In the genomic region with DNA sequence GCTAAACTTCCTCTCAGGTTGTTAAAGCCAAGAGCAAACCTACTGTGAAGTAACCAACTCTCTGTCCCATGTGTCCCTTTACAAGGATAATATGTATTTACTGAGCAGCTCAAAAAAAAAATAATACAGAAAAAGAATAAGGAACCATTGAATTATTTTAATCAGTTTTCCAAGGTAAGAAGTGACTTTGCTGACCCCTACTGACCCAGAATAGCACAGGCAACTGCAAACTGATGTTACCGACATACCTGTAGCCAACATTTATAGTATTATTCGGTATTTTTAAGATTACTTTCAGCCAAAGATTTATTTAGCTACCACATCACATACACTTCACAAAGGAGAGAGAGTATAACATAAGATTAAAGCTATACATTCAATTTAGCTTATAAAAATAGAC, we compare ENCODE assay signal across 11 mouse cellular contexts.
DNase-seq lines count a peak whose midpoint lies in the region; ATAC-seq and TF ChIP-seq lines count a peak whose summit lies in the region.
"Had no signal": no experiment of that assay in that cellular context is flagged by ENCODE, and none has a peak within 500 bp of the region (broad histone marks: within the 10 kb centered on the region; RNA-seq: fewer than 3 reads in every experiment).

No protein-coding gene starts in this region.

- 50% methylated on average over 2 of the region's 2 CpGs for WGBS in kidney, postnatal 0 days

- no peaks in the 10 kb centered on the region for H3K4me1 ChIP-seq in kidney, postnatal 0 days (replicated peaks; ENCODE audit: insufficient read depth, low read length)
- H3K4me1 ChIP-seq: heart, embryonic 13.5 days; lung, embryonic 15.5 days had no signal

- ATAC-seq in kidney, postnatal 0 days (replicated peaks; ENCODE audit: low FRiP score, low read depth) = no peak
- peak; percentile 42; the same call in 1 of the 2 replicates for ATAC-seq in granulocyte monocyte progenitor cell, adult 5-6 weeks (replicated peaks; ENCODE audit: poor library complexity, severe bottlenecking)

- no peak overlapping the region for H3K9ac ChIP-seq in kidney, postnatal 0 days (ENCODE audit: low read depth, low read length)
- H3K9ac ChIP-seq: heart, embryonic 13.5 days; lung, embryonic 15.5 days had no signal

- H3K27ac ChIP-seq in kidney, postnatal 0 days = no peak overlapping the region
- H3K27ac ChIP-seq: heart, embryonic 13.5 days; lung, embryonic 15.5 days had no signal

- no peaks in the 10 kb centered on the region for H3K9me3 ChIP-seq in kidney, postnatal 0 days (replicated peaks; ENCODE audit: low read length)
- H3K9me3 ChIP-seq: G1E; heart, embryonic 13.5 days; lung, embryonic 15.5 days had no signal

- H3K4me3 ChIP-seq in kidney, postnatal 0 days (replicated peaks; ENCODE audit: low read depth, low read length) = no peak overlapping the region
- H3K4me3 ChIP-seq: heart, embryonic 13.5 days; lung, embryonic 15.5 days had no signal

- H3K36me3 ChIP-seq in kidney, postnatal 0 days (ENCODE audit: insufficient read depth, low read length) = no peaks in the 10 kb centered on the region
- H3K36me3 ChIP-seq: G1E; heart, embryonic 13.5 days; lung, embryonic 15.5 days had no signal

- peak; percentile 50 for TF ChIP-seq CTCF in kidney, postnatal 0 days (IDR thresholded peaks at IDR 0.05; ENCODE audit: low read depth)

- no peaks in the 10 kb centered on the region for H3K27me3 ChIP-seq in kidney, postnatal 0 days (ENCODE audit: insufficient read depth, low read length)
- H3K27me3 ChIP-seq: heart, embryonic 13.5 days; lung, embryonic 15.5 days had no signal

- no peak overlapping the region for H3K4me2 ChIP-seq in kidney, postnatal 0 days (ENCODE audit: low read length)
- H3K4me2 ChIP-seq: heart, embryonic 13.5 days; lung, embryonic 15.5 days had no signal

- DNase-seq in kidney, postnatal 0 days (ENCODE audit: low spot score) = no peak
- no peak for DNase-seq in kidney, adult 11 months
- peak; percentile 36 for DNase-seq in 3T3-L1 (ENCODE audit: low read depth, low spot score)
- peak; percentile 22 for DNase-seq in CD4-positive helper T cell, adult 2 months (ENCODE audit: low read depth, low spot score)
- DNase-seq in cerebellum, postnatal 14 days = no peak
- DNase-seq in left cerebral cortex, adult 8-10 months (ENCODE audit: low spot score in 2 of 2) = no peak
- DNase-seq: adrenal gland, adult 8-10 months had no signal

Comparison
In these comparisons a context has a peak if more than half of its experiments do, and no peak if none do; other contexts are left out.
1. DNase-seq: peak in 3T3-L1 (single experiment) and CD4-positive helper T cell, adult 2 months (single experiment); none in kidney, postnatal 0 days (single experiment), kidney, adult 11 months (single experiment), cerebellum, postnatal 14 days (0 of 2) and left cerebral cortex, adult 8-10 months (0 of 2).